Mouse (Mus musculus) splenic B cell, adult 2 months (primary cell): ENCODE measurements around the gene Cd79b.
A peak's percentile ranks its signal among the peaks of the same experiment; 100 is the strongest.

Experiments used
- DNase-seq: peaks from one replicate; pipeline ENCODE4 v3.0.0-alpha.2; 2011; ENCODE audit warnings: low read depth, low spot score
- H3K27me3 ChIP-seq: 2 replicates; pipeline ENCODE4 v1.6.1; 2012; ENCODE audit warnings: mild to moderate bottlenecking, low read length, moderate library complexity, mixed read lengths; ENCODE audit not compliant: control insufficient read depth, poor library complexity, insufficient read depth, severe bottlenecking
- H3K36me3 ChIP-seq: 2 replicates; pipeline ENCODE4 v1.6.1; 2012; ENCODE audit warnings: mild to moderate bottlenecking, low read length, moderate library complexity, mixed read lengths; ENCODE audit not compliant: control insufficient read depth, poor library complexity, insufficient read depth, severe bottlenecking

The Cd79b gene

DNA sequence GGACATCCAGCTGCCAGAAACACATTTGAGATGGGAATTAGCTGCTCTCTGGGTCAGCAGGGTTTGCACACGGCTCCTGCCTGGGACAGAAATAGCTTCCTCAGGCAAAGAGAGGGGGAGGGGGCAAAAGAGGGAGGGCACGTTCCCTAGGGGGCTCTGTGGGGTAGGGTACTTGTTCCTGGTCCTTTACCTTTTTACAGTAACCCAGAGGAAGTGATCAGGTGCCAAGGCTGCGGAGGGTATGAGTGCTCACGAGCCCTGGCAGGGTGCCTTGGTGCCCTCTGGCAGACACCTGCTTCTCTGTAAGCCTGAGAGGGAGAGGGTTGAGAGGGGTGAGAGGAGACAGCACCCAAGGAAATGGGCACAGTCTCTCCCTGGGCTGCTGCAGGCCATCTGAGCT lies 17.9 kb upstream of the Cd79b start:
- DNase-seq = peak; percentile 41
- H3K27me3 ChIP-seq = no peaks in the 10 kb centered on the region

DNA sequence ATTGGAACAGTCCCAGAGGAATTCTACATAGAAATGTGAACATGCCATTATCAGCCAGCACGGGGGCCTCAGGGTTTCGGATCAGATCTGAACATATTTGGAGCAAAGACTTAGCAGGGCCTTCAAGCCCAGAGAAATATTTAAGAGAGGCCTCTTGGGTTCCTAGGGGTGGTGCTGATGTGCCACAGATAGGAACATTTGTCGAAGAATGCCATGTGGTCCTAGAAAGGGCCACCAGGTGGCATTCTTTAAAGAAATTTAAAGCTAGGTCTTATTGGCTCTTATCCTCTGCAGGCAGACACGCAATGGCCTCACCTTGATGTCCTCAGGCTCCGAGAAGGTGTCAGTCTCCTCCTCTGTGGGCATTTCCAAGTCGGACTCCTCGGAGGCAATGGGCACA lies 15.1 kb upstream of the Cd79b start:
- DNase-seq = peak; percentile 90

More for the DNA sequence above, 17.9 kb upstream of the Cd79b start:
- no peaks in the 10 kb centered on the region for H3K36me3 ChIP-seq

DNA sequence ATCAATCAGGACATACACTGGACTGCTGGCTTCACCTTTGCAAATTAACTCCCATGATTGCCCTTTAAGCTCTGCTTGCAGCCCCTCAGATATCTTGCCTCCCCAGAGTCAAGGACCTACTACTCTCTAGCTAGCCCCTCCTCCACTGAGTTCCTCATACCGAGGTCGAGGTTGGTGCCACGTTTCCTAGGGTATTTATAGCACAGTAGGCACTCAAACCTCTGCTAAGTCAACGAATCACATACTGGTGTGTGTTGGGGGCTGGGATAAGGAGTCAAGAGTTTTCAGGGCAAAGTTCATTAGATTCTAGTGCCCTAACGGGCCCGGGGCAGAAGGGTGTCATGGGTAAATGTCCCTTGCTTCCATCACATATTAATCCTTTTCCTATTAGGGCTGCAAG lies 14.6 kb upstream of the Cd79b start:
- H3K36me3 ChIP-seq = no peaks in the 10 kb centered on the region
- no peaks in the 10 kb centered on the region for H3K27me3 ChIP-seq
- peak; percentile 35 for DNase-seq

More for the DNA sequence above, 15.1 kb upstream of the Cd79b start:
- Histone ChIP-seq H3K27me3 (no peaks in the 10 kb centered on the region), H3K36me3 (no peaks in the 10 kb centered on the region)

DNA sequence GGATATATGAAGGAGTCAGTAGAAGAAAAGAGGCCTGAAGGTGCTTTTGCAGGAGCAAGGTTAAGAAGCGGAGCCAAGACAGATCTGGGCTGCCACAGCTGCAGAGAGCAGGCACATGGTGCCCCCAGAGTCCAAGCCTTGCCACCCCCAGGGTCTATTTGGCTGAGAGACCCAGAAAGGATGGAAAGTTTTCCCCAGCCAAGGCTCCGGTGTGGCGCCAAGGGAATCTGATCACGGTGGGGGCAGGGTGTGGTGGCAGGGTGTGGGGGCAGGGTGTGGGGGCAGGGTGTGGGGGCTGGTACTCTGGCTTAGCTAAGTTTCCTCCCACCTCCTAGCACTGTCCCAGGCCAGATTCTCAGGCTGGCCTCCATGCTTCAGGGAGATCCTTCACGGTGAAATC lies 14.0 kb upstream of the Cd79b start:
- DNase-seq = no peak
- Histone ChIP-seq H3K36me3 (no peaks in the 10 kb centered on the region), H3K27me3 (no peaks in the 10 kb centered on the region)

DNA sequence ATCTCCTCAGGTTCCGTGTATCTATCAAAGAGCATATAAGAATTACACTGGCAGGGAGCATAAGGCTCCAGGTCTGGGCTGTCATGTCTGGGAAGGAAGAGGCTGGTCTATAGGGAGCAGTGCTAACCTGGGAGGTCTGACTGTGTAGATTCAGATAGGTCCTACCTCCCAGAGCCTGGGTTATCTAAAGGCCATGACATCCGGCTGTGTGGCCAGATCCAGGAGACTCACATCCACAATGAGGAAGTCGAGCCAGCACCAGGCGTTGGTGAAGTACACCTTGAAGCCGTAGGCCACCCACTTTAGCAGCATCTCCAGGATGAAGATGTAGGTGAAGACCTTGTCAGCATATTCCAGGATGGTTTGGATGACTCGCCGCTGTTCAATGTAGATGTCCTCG lies 11.9 kb upstream of the Cd79b start:
- H3K27me3 ChIP-seq = no peaks in the 10 kb centered on the region
- no peak for DNase-seq

DNA sequence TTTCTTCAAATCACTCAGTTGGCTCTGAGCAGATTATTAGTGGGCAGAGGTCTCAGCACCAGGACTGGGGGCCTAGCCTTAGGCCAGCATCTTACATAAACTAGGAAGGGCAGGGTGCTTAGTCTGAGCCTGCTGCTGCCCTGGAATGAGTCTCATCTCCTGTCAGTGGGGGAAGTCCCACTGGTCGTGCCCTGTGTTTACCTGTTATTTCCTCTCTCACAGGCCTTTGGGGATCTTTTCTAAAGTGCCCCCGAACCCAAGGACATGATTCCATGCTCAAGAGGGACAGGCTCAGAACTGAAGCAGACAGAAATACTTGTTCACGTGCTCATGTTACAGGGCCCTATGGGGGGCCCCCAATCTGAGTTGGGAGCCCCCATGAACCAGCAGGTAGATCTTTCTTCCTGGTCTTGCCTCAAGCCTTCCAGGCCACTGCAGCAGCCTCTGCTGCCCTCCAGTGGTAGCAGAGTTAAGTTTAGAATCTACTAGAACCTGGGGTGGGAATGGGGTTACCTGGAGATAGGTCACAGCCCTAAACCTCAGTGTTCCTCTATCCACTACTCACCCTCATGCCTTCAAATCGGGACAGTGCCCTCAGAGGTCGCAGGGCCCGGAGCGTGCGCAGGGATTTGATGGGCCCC lies 11.1 kb upstream of the Cd79b start:
- peak; percentile 92 for DNase-seq
- no peaks in the 10 kb centered on the region for H3K27me3 ChIP-seq
- H3K36me3 ChIP-seq = peaks cover 3% of the 10 kb centered on the region; the same call in 1 of the 2 replicates

More for the DNA sequence above, 11.9 kb upstream of the Cd79b start:
- H3K36me3 ChIP-seq = peaks cover 3% of the 10 kb centered on the region; the same call in 1 of the 2 replicates

DNA sequence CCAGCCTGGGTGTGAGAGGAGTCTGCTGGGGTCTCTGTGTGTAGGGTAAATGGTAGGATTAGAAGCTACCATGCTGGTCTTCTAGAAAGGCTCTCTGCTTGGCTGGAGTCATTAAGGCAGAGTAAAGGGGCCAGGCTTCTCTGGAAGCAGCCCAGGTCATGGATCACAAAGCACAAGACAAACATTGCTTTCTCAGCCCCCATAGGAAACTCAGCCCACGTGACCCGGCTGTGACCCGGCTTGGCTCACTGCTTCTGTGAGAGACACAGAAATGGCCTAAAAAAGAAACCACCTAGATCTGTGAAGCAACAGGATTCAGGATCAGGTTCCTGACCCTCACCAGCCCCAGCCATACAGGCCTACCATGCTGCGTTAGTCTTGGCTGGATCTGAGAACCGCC lies 10.3 kb upstream of the Cd79b start:
- H3K27me3 ChIP-seq = no peaks in the 10 kb centered on the region
- DNase-seq = peak; percentile 86
- H3K36me3 ChIP-seq = peaks cover 3% of the 10 kb centered on the region; the same call in 1 of the 2 replicates

DNA sequence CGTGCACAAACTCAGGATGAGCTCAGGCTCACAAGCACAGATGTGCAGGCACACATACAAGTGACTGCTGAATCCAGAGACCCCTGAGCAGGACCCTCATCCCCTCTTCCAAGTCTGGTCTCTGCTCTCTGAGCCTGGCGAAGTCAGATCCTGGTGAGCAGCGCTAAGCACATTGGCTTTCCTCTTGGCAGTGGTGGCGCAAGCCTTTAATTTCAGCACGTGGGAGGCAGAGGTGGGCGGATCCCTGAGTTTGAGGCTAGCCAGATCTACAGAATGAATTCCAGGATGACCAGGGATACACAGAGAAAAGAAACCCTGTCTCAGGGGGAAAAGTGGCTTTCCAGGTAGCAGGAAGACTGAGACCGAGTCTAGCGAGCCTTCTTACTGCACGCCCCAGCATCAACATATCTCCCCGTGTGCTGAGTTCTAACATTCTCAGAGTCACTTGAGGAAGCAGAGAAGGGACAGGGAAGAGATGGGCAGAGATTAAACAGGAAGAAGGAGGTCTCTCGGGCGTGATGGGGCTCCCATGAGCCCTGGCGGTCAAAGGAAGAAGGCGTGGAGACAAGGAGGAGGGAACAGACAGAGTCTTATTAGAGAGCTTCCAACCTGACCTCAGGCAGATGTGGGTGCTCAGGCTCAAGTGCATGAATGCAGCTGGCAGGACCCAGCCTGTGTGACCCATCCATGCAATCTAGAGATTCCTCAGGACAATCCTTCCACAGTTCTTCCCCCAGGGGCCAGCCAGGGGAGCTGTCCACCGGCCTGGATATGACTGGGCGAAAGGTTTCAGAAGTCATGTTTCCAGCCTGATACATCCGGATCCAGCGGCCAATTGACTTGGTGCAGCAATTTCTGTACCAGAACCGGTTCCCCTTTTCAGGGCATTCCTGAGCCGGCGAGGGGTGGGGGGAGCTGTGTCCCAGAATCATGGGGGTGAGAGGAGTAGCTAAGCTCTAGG lies 4.1 kb upstream of the Cd79b start:
- Histone ChIP-seq H3K27me3 (no peaks in the 10 kb centered on the region), H3K36me3 (peaks cover 3% of the 10 kb centered on the region; the same call in 1 of the 2 replicates)
- DNase-seq = peak; percentile 48

DNA sequence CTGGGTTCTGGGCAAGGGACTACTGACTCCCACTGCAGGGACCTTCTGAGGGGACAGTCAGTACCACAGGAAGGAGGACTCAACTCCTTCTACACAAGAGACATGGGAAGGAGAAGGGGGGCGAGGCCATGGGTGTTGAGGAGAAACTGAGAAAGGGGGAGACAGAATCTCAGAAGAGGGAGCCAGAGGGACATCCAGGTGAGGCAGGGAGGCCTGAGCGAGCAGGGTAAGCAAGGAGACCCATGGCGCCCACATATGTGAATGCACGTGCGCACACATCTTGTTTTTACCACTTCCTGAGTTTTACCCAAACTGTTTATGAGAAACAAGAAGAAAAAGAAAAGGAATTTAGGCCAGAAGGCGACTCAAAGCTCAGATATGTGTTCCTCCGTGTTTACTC lies 3.2 kb upstream of the Cd79b start:
- peak; percentile 32 for DNase-seq
- H3K27me3 ChIP-seq = no peaks in the 10 kb centered on the region

DNA sequence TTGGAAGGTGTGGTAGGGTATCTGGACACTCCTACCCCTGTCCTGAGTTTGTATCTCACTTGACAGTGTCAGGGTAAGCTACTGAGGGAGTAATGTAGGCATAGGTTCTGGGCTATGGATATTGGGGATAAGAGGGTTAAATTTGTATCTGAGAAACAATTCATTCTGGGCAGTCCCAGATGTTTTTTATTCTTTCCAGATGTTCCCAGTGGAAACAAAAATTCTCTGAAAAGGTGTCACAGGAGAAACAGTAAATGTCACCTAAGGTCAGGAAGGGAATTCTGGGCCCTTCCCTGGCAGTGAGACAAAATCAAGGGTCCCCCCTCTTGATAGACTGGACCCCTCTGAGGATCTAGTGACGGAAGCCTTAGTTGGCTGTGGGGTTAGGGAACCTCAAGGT lies 1.9 kb upstream of the Cd79b start:
- Histone ChIP-seq H3K27me3 (no peaks in the 10 kb centered on the region), H3K36me3 (peaks cover 21% of the 10 kb centered on the region)
- DNase-seq = no peak

More for the DNA sequence above, 3.2 kb upstream of the Cd79b start:
- H3K36me3 ChIP-seq = peaks cover 9% of the 10 kb centered on the region

DNA sequence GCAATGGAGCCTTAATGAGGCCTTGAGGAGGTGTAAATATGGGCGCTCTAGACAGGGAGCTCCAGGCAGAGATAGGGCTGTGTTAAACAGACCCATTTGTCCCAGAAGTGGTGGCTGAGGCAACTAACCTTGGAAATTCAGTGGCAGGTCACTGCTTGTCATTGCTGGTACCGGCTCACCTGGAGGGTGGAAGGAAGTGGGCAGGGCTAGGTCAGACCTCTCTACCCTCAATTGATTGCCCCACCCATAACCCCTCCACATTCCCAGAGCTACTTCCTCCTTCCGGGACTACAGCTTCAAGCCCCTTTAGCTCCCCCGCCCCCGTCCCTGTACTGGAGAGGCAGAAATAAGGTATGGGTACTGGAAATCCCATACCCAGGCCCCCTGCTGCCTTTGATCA lies 1.0 kb downstream of the Cd79b start:
- Histone ChIP-seq H3K36me3 (peaks cover 27% of the 10 kb centered on the region), H3K27me3 (no peaks in the 10 kb centered on the region)
- peak; percentile 60 for DNase-seq

DNA sequence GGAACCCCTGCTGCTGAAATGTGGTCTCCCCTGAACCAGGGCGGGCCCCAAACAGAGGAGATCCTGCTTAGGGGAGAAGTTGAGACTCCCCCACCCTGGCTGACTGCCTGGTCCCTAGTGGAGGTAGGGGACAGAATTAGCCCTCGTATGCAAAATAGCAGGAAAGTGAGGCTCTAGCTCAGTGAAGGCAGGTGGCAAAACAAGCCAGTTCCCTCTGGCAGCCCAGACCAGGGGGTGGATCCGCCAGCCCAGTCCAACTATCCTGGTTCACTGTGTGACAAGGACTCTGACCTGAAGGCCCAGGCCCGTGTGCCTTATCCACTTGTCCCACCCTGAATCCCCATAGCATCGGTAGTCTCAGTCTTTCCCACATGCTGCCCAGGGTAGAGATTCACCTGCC lies 4.4 kb downstream of the Cd79b start:
- Histone ChIP-seq H3K36me3 (peaks cover 27% of the 10 kb centered on the region), H3K27me3 (no peaks in the 10 kb centered on the region)
- peak; percentile 78 for DNase-seq

DNA sequence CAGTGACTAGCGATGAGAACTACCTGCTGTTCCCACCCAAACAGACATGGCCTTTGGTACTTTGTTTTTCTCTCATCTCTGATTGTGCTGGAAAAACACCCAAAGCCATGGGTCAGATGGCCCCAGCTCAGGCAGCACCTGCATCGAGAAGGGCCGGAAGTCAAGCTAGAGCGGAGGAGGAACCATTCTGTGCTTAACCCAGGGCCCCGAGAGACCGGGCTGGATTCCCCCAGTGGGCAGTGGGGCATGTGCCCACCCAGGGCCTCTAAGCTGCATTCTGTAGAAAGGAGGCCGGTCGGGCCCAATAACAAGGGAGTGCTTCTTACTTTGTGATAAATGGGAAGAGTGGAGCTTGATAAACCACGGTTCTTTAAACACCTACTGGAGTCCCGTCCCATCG lies 6.4 kb downstream of the Cd79b start:
- Histone ChIP-seq H3K27me3 (no peaks in the 10 kb centered on the region), H3K36me3 (peaks cover 23% of the 10 kb centered on the region)
- peak; percentile 88 for DNase-seq

DNA sequence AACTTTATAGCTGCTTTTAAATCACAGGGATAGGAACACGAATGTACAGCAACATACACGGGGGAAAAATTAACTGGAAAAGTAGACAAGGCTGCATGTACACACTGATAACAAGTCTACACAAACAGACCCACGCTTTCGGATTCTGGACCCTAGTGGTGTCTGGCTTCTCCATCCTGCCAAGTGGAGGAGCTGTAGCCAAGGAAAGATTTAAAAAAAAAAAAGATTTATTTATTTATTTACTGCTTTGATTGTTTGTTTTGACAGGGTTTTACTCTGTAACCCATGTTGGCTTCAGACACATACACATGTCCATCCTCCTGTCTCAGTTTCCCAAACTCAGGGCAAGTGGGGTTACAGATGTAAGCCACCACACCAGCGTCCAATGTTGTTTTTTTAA lies 7.1 kb downstream of the Cd79b start:
- H3K36me3 ChIP-seq = peaks cover 16% of the 10 kb centered on the region
- DNase-seq = no peak
- H3K27me3 ChIP-seq = no peaks in the 10 kb centered on the region

DNA sequence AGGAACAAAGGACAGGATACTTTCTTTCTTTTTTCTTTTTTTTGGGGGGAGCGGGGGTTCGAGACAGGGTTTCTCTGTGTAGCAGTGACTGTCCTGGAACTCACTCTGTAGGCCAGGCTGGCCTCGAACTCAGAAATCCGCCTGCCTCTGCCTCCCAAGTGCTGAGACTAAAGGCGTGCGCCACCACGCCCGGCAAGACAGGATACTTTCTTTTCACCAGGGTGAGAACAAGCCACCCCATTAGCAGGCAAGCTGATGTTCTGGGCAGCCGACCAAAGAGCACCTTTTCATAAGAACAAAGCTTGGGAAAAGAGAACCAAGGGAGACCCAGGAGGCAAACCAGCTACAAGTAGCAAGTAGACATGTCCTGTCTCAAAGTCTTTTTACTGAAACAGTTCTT lies 7.8 kb downstream of the Cd79b start:
- peak; percentile 33 for DNase-seq
- Histone ChIP-seq H3K27me3 (no peaks in the 10 kb centered on the region), H3K36me3 (peaks cover 9% of the 10 kb centered on the region)
